Mouse (Mus musculus) kidney, adult 9 months (tissue): ENCODE results near the gene Odf3l2.

Experiments
- DNase-seq: peaks from one replicate; pipeline ENCODE4 v3.0.0; 2022

The Odf3l2 gene

GRCm38 (mm10) chr10:79645711-79646110 lies at the start of gene Odf3l2:
Odf3l2 (minus strand) TSS chr10:79645738.
- DNase-seq: no peak

- DNase-seq: no peak
These were observed 48.8 kb upstream of the Odf3l2 start for GRCm38 (mm10) chr10:79694379-79694655.

- no peak for DNase-seq
These were observed 48.2 kb upstream of the Odf3l2 start for GRCm38 (mm10) chr10:79693580-79694378.

- no peak for DNase-seq
These were observed 46.5 kb upstream of the Odf3l2 start for GRCm38 (mm10) chr10:79691986-79692548.

GRCm38 (mm10) chr10:79689178-79689577 lies 43.6 kb upstream of the Odf3l2 start:
- no peak for DNase-seq

GRCm38 (mm10) chr10:79688720-79689119 lies 43.2 kb upstream of the Odf3l2 start, which contains the start of gene Gzmm:
Gzmm (plus strand) TSS chr10:79689020.
- no peak for DNase-seq

- no peak for DNase-seq
These were observed 42.0 kb upstream of the Odf3l2 start for GRCm38 (mm10) chr10:79687513-79687912.

GRCm38 (mm10) chr10:79686691-79687090 lies 41.2 kb upstream of the Odf3l2 start:
- DNase-seq: no peak

GRCm38 (mm10) chr10:79686219-79686618 lies 40.7 kb upstream of the Odf3l2 start:
- DNase-seq: no peak

- DNase-seq: no peak
These were observed 39.4 kb upstream of the Odf3l2 start for GRCm38 (mm10) chr10:79684770-79685600.

GRCm38 (mm10) chr10:79683726-79684640 lies 38.4 kb upstream of the Odf3l2 start:
- no peak for DNase-seq

GRCm38 (mm10) chr10:79682916-79683582 lies 37.5 kb upstream of the Odf3l2 start:
- peak; percentile 83 for DNase-seq

- peak; percentile 46 for DNase-seq
These were observed 37.0 kb upstream of the Odf3l2 start for GRCm38 (mm10) chr10:79682551-79682915.

- DNase-seq: peak; percentile 100
These were observed 36.2 kb upstream of the Odf3l2 start, which contains the start of gene Cdc34 for GRCm38 (mm10) chr10:79681591-79682245. Cdc34 (plus strand) TSS chr10:79682195.

GRCm38 (mm10) chr10:79680606-79681495 lies 35.3 kb upstream of the Odf3l2 start:
- DNase-seq: no peak

- no peak for DNase-seq
These were observed 30.0 kb upstream of the Odf3l2 start for GRCm38 (mm10) chr10:79675346-79676035.

- no peak for DNase-seq
These were observed 27.5 kb upstream of the Odf3l2 start for GRCm38 (mm10) chr10:79673054-79673453.

- no peak for DNase-seq
These were observed 26.5 kb upstream of the Odf3l2 start for GRCm38 (mm10) chr10:79672088-79672455.

- no peak for DNase-seq
These were observed 26.0 kb upstream of the Odf3l2 start for GRCm38 (mm10) chr10:79671396-79672087.
